Mouse (Mus musculus) thymus, postnatal 10 days (tissue): ENCODE results near the gene Pkd1l2.
A peak's percentile ranks its signal among the peaks of the same experiment; 100 is the strongest.

Experiments
- DNase-seq, 2 experiments: peaks; one replicate each; pipeline ENCODE4 v3.0.0; 2021; ENCODE audit warnings: low spot score in 2 of 2

Pkd1l2 gene

DNA sequence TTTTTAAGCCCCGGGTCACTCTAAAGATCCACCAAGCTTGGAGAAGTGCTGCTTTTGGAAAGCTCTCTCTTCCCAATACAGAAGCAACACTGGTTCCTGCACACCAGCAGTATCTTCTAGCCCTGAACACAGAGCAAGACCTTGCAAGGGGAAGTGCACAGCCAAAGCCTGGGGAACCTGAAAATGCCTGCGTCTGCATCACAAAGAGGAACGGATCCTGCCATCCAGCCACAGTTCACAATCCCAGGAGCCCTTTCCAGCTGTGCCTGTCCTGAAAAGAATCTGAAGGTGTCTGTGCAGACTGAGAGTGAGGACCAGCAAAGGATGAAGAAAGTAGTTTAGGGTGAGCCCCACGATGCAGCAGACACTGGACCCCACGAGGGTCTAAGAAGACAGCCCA lies 107.2 kb downstream of the Pkd1l2 start:
- DNase-seq: no peak

DNA sequence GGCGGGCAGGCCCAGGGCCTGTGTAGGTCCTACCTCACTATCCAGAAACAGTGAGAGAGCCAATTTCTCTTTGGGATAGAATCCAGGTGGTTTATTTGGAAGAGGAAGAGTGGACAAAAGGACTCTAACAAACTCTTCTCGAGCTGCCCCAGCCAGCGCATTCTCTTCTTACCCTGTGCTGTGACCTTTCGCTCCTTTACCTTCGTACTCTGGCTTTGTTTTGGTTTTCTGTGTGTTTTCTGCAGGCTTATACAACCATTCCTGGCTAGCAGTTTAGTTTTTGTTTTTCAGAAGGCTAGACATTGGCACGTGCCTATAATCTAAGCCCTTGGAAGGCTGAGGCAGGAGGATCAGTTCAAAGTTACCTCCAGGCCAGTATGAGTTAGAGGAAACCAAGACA lies 112.7 kb downstream of the Pkd1l2 start:
- no peak for DNase-seq

DNA sequence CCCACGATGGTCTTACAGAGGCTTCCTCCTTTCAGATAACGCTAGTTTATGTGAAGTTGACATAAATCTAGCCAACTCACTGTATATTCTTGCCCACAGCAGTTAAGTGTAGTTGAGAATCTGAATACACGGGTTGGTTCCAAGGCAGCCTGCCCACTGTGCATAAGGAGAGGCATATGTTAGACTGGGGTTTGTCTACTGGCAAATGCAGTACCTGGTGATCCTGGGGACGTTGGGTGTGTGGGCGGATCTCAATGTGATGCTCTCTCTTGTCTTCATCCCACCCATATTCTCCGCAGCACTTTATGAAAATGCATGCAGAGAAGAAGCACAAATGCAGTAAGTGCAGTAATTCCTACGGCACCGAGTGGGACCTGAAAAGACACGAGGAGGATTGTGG lies 127.8 kb downstream of the Pkd1l2 start:
- DNase-seq: no peak

DNA sequence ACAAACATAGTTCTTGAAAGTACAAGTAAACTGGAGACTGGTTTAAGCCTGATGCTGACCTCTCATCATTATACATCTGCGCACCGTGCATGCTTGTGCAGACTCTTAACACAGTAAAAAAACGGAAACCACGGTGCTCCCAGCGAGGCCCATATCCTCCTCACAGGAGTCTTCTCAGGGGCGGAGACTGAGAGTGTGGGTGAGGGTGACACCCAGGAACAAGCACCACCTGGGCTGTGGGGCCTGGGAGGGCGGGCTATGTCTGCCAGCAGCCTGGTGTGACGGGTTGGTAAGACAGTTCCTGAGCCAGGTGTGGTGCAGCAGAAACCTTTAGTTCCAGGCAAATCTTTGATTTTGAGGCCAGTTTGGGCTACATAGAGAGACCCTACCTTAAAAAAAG lies 129.8 kb downstream of the Pkd1l2 start:
- DNase-seq: peak; percentile 69 to 74

DNA sequence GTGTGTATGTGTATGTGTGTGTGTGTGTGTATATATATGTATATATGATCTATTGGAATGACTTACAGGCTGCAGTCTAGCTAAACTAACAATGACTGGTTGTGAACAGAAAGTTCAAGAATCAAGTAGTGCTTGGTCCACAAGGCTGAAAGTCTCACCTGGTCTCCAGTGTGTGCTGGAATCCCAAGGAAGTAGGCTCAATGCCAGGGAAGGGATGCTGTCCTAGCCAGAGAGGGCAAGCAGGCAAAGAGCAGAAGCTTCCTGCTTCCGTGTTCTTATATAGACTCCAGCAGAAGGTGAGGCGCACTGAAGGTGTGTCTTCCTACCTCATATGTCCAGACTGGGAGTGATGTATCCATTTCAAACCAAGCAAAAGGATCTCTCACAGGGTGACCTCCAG lies 130.5 kb downstream of the Pkd1l2 start:
- DNase-seq: no peak

DNA sequence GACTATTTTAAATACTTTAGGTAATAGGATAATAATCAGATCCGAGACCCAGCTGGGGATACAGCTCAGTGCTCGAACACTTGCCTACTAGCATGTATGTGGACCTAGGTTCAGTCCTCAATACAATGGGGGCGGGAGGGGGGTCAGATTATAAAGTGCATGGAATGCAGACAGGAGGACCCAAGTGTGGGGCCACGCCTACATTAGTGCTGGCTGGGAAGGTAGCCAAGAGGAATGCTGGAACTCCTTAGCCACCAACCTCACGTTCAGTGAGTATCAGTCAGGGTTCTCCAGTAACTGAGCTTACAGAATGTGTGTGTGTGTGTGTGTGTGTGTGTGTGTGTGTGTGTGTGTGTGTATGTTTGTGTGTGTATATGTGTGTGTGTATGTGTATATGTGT lies 130.9 kb downstream of the Pkd1l2 start:
- no peak for DNase-seq

DNA sequence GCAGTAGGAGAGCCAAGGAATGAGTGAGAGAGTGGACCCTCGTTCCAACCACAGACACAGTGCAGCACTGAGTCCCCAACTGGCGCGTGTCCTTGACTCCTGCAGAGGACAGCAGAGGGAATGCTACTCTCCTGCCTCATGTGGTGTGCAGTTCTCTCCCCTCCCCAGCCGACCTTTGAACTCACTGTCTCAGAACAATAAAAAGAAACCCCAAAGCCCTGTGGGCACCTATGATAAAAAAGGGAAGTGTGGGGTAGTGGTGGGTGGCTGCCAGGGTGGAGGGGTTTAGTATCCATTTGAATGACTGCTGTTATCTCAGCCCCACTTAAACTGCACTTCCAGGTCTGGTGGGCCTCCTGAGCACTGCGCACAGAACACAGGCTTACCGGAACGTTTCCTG lies 134.7 kb downstream of the Pkd1l2 start:
- DNase-seq: no peak

DNA sequence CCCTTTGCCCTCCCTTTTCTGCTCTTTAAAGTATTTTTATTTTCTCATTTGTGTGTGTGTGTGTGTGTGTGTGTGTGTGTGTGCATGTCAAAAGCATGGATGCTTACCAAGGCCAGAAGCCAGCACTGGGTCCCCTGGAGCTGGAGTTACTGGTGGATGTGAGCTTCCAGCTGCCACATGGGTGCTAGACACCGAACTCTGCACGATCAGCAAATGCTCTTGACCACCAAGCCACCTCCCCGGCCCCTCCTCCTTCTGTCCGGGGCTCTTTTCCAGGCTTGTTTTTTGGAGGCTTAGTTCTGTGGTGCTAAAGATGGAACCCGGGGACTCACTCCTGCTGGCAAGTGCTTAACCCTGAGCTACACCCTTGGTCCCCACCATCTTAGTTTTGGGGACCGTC lies 135.4 kb downstream of the Pkd1l2 start:
- DNase-seq: no peak

DNA sequence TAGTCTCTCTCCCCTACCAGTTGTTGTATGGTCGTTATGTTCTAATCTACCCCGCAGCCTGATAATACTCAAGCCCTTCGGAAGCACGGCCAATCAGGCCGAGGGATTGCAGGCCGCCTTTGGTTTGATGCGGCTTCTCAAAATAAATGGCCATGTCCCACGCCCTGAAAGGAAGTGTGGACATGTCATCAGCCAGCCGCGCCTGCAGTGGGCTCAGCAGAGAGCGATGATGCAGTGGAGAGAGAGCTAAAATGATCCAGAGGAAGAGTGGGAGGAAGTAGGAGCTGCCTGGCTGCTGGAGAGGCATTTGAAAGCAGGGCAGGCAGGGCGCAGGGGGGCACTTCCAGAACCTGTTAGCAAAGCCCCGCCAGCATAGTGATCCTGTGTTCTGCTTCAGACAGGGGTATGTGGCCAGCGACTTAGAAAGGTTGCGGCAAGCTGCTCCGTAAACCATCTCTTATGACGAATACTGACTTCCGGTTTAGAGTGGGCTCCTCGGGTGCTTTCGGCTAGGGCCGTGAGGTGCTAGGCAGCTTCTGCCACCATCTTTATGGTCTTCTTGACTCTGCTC lies 135.9 kb downstream of the Pkd1l2 start:
- peak in 1 of 2 experiments; percentile 12 for DNase-seq
